Mouse (Mus musculus) testis, adult 2 months (tissue): ENCODE measurements at regions not wholly inside any gene's neighbourhood (a gene's known extent, or its start where the extent isn't known, plus 50 kb on each side); places are given as distances from the start of the nearest gene placed in this dataset.

Source experiments
- H3K27ac ChIP-seq: fragments of 200-500 bp; 2 replicates; pipeline ENCODE4 v1.5.1; 2012; ENCODE audit warnings: low read depth, low read length; ENCODE audit not compliant: control insufficient read depth, insufficient read depth
- H3K27me3 ChIP-seq: fragments of 200-500 bp; 2 replicates; pipeline ENCODE4 v1.6.1; 2012; ENCODE audit warnings: mild to moderate bottlenecking, low read length, moderate library complexity; ENCODE audit not compliant: control insufficient read depth, insufficient read depth
- H3K36me3 ChIP-seq: fragments of 200-500 bp; 2 replicates; pipeline ENCODE4 v1.6.1; 2012; ENCODE audit warnings: mild to moderate bottlenecking, low read length; ENCODE audit not compliant: control insufficient read depth, insufficient read depth
- H3K4me1 ChIP-seq: fragments of 200-500 bp; 2 replicates; pipeline ENCODE4 v1.6.1; 2012; ENCODE audit warnings: low read length; ENCODE audit not compliant: control insufficient read depth, insufficient read depth
- H3K4me3 ChIP-seq: fragments of 200-500 bp; 2 replicates; pipeline ENCODE4 v1.5.1; 2012; ENCODE audit warnings: low read depth, mild to moderate bottlenecking, low read length, moderate library complexity, mixed read lengths; ENCODE audit not compliant: control insufficient read depth
- CTCF ChIP-seq: fragments of 200-500 bp; IDR thresholded peaks from 2 replicates; pipeline ENCODE4 v1.5.1; 2012; ENCODE audit warnings: low read depth, mild to moderate bottlenecking, inconsistent platforms, low read length, moderate library complexity; ENCODE audit not compliant: control insufficient read depth, insufficient read depth, insufficient replicate concordance
- POLR2A ChIP-seq: fragments of 200-500 bp; IDR thresholded peaks from 2 replicates; pipeline ENCODE4 v1.6.1; 2012; ENCODE audit warnings: low read depth, mild to moderate bottlenecking, inconsistent platforms, low read length, moderate library complexity; ENCODE audit not compliant: control insufficient read depth

DNA sequence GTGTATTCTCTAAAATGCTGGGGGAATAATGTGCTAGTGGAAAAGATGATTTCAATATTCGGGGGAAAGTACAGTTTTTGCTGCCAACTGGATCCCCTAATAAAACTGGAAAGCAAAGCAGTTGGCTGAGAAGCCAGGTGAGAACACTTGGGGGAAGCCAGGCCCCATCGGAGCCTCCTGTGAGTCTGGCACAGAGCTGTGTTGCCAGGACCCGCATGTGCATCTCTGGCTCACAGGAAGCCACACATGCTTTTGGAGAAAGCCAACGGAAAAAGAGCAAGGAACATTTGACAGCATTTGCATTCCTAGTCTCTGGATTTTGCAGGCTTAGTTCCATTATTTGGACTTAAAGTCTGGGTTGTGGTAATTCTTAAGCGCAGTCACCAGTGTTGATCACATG lies 148.4 kb downstream of the Lurap1l start:
- Histone ChIP-seq H3K36me3 (no peaks in the 10 kb centered on the region), H3K4me1 (no peaks in the 10 kb centered on the region), H3K4me3 (no peak overlapping the region), H3K27me3 (no peaks in the 10 kb centered on the region), H3K27ac (no peak overlapping the region)
- TF ChIP-seq POLR2A (no peak), CTCF (no peak)

DNA sequence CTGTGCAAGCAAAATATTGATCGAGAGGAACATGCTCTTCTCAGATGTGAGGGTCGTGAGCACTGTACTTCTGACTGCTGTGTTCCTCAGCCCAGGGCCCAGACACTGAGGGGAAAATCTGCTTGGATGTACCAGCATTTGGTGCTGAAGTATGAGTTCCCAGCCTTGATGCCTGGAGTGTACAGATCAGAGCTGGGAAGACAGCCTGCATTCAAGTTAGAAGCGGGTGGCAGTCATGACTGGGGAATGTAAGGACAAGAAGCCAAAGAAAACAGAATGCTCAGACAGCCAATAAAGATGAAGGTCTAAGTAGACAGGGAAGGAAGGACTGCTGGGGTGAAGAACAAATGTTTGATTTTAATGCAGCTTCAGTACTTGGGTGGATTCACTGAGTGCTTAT lies 148.9 kb downstream of the Lurap1l start:
- Histone ChIP-seq H3K36me3 (no peaks in the 10 kb centered on the region), H3K4me1 (no peaks in the 10 kb centered on the region), H3K27me3 (no peaks in the 10 kb centered on the region), H3K27ac (no peak overlapping the region), H3K4me3 (no peak overlapping the region)
- TF ChIP-seq CTCF (no peak), POLR2A (no peak)

DNA sequence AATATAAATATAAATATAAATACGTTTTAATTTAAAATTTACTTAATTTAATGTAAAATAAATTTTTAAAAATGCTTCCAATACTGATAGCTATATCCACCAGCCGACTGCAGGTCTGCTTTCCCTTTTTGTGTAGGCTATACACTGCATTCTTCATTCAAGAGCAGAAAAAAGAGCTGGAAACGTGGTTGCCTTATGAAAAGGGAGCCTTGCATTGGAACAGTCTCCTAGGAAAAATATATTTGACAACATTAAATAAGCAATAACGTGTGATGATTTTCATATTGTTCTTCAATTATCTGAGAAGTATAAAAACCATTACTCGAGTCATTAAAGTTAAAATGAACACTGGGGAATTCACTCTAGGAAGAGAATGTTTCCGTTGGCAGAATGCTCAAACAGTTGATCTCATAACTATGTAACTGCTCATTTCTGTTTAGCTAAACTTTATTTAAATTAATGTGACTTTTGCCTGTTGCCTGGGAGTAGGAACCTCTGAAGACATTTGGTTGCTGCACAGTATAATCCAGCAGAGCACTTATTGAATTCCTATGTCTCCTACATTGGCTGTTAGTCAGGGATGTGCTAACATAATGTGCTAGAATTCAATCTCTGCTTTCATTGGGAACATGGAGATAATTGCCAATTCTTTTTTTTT lies 172.0 kb downstream of the Lurap1l start:
- no peak overlapping the region for H3K4me3 ChIP-seq
- H3K27ac ChIP-seq, result no peak overlapping the region
- H3K36me3 ChIP-seq, result no peaks in the 10 kb centered on the region
- H3K4me1 ChIP-seq, result no peaks in the 10 kb centered on the region
- H3K27me3 ChIP-seq, result no peaks in the 10 kb centered on the region
- TF ChIP-seq POLR2A (no peak), CTCF (no peak)

DNA sequence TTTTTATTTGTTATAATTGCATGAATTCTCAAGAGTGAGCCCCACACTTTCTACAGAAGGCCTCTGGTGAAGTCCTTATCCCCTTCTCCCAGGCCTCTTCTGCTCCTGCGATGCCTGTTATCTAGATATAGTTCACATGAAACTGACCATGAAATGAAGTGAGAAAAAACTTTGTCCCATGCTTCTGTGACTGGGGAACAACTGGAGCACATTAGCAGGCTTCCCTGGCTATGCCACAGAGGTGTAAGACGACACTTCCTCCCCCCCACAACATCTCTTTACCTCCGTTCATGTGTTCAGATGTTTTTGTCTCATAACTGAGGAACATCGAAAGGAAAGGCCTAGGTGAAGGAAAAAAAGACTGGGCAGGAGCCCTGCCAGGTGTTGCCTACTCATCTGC lies 174.7 kb downstream of the Lurap1l start:
- Histone ChIP-seq H3K27me3 (no peaks in the 10 kb centered on the region), H3K4me3 (no peak overlapping the region), H3K4me1 (no peaks in the 10 kb centered on the region), H3K36me3 (no peaks in the 10 kb centered on the region), H3K27ac (no peak overlapping the region)
- TF ChIP-seq CTCF (no peak), POLR2A (no peak)

DNA sequence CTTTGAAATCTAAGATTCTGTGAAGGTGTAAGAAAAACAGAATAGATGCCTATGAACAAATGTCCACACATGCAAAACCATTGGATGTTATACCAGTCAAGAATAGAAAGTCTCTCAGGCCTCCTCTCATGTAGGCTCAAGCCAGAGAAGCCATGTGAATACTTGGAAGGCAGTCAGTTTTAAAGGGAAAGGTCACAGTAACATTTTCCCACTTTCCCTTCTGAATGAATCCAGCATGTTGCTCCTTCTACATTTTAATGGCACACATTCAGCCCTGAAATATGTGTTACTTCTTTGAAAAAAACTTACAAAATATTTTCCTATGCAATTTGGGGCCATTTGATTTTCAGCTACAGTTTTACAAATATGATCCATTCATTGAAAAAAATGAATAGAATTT lies 186.1 kb downstream of the Lurap1l start:
- Histone ChIP-seq H3K36me3 (no peaks in the 10 kb centered on the region), H3K27me3 (no peaks in the 10 kb centered on the region), H3K27ac (no peak overlapping the region), H3K4me3 (no peak overlapping the region), H3K4me1 (no peaks in the 10 kb centered on the region)
- TF ChIP-seq POLR2A (no peak), CTCF (no peak)

DNA sequence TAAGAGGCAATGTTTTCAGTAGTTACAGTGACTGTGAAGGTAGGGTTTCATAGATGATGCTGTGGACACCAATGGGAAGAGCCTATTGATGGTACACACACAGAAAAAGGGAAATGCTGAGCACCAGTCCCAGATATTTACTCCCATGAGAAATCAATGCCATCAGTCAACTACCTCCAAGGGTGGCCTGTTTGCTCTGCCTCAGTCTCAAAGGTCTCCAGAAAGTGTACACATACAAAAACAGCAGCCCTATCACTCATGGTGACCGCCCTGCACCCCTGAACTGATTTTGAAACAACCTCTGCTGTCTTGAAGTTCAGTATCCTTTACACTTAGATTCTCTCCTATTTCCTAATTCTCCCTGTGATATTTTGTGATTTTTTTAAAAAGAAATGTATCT lies 187.2 kb downstream of the Lurap1l start:
- Histone ChIP-seq H3K27ac (no peak overlapping the region), H3K4me3 (no peak overlapping the region), H3K27me3 (no peaks in the 10 kb centered on the region), H3K36me3 (no peaks in the 10 kb centered on the region), H3K4me1 (no peaks in the 10 kb centered on the region)
- no peak for TF ChIP-seq CTCF
- TF ChIP-seq POLR2A, result no peak

DNA sequence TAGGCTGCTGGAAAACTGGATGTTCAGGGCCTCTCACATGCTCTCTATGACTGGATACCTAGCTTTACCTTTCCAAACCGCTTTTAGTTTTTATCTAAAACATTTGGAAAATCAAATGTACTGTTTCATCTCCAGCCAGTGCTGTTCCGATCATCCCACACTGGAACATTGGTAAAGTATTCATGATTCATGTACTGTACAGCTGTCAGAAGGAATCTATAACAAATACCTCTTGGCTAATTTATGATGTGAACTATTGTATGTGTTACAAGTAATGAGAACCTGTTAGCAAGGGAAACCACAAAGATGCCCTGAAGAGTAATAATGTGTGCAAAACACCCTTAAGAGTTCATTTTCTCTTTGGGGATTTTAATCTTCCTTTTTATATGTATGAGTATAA lies 190.6 kb downstream of the Lurap1l start:
- Histone ChIP-seq H3K4me3 (no peak overlapping the region), H3K4me1 (no peaks in the 10 kb centered on the region), H3K36me3 (no peaks in the 10 kb centered on the region), H3K27ac (no peak overlapping the region), H3K27me3 (no peaks in the 10 kb centered on the region)
- TF ChIP-seq POLR2A, result no peak
- TF ChIP-seq CTCF, result no peak

DNA sequence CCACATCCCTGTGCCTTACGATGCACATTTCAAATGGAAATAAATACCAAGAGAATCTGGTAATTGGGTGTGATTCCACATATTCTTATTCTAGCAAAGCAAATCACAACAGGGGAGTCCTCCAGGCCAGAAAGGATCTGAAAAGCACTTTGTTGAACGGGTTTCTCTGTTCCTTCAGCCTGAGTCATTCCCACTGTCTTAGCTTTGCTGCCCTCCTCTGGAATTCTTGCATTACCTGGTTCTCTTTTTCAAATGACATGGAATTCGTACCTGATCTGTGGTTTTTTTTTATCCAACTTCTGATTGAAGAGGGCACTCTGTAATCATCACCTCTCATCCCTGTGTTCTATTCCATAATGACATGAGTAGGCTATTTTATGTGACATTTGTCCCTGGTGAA lies 200.9 kb downstream of the Lurap1l start:
- Histone ChIP-seq H3K4me3 (no peak overlapping the region), H3K4me1 (no peaks in the 10 kb centered on the region), H3K27ac (no peak overlapping the region), H3K36me3 (no peaks in the 10 kb centered on the region), H3K27me3 (no peaks in the 10 kb centered on the region)
- TF ChIP-seq CTCF (no peak), POLR2A (no peak)
